Mouse (Mus musculus): ENCODE measurements at regions not wholly inside any gene's neighbourhood (a gene's known extent, or its start where the extent isn't known, plus 50 kb on each side); places are given as distances from the start of the nearest gene placed in this dataset.

DNA sequence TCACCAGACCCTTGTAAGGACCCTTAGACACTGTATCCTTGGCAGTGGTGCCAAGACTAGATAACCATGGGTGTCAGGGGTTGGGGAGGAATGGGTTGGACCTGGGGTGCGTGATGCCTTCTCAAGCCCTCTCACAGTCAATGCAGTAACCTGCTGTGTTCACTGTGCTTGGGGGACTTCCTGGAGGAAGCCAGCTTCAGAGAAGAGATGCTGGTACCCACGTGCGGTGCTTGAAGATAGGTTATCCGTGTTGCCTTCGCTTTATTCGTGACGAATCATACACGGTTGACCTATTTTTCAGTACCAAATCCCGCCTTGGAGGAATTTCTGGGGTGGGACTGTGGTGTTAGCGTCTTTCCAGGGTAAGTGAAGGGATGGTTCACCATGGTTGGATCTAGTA is 138.1 kb upstream of the Rtl1 start:
- Histone ChIP-seq H3K36me3 (peaks cover 61% of the 10 kb centered on the region), H3K27me3 (no peaks in the 10 kb centered on the region), H3K4me2 (no peak overlapping the region), H3K27ac (replicated peaks) (no peak overlapping the region), H3K9me3 (no peaks in the 10 kb centered on the region), H3K4me3 (no peak overlapping the region), H3K4me1 (replicated peaks) (no peaks in the 10 kb centered on the region), H3K9ac (no peak overlapping the region)
- ATAC-seq (ENCODE audit: low FRiP score, low read depth): no peak
- 93% methylated on average over 10 of the region's 10 CpGs for WGBS

DNA sequence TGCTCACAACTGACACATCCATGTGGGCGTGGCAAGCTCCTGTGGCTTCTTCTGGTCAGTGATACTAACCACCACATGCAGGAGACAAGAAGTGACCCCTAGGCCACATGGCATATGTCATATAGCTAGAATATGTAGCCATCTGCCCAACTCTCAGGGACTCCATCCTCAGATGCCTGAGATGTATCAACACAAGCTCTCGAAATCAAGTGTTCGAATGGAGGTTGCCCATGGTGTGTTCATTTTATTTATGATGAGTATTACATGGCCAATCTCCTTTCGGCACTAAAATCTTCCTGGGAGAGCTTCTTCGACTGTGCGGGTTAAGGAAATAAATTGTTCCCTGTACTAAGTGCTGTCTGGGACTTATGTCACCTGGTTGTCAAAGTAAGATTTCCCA is 138.8 kb upstream of the Rtl1 start:
- ATAC-seq (ENCODE audit: low FRiP score, low read depth): no peak
- no peak overlapping the region for H3K27ac ChIP-seq (replicated peaks)
- no peaks in the 10 kb centered on the region for H3K27me3 ChIP-seq
- no peak overlapping the region for H3K4me3 ChIP-seq
- peaks cover 56% of the 10 kb centered on the region for H3K36me3 ChIP-seq
- H3K9me3 ChIP-seq: no peaks in the 10 kb centered on the region
- H3K4me1 ChIP-seq (replicated peaks): no peaks in the 10 kb centered on the region
- no peak overlapping the region for H3K4me2 ChIP-seq
- WGBS: 95% methylated on average over 6 of the region's 6 CpGs
- no peak overlapping the region for H3K9ac ChIP-seq

DNA sequence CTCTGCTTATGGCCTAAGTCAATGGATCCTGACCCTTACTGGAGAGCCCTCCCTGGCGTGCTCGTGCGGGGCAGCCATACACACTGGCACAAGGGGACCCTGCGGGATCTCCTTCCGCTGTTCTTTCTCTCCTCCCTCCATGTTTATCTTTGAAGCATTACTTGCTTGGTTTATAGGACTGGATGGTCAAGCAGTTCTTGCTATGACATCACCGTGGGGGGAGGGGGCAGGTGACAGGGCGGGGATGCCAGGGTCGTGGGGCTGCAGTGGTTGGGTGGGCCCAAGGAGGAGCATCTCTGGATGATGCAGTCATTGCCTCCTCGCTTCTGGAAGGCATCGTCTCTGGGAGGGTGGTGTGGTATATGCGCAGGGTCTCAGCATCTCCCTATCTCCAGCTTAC is 142.4 kb upstream of the Rtl1 start:
- H3K27me3 ChIP-seq: no peaks in the 10 kb centered on the region
- peaks cover 37% of the 10 kb centered on the region for H3K36me3 ChIP-seq
- H3K9ac ChIP-seq: no peak overlapping the region
- no peak overlapping the region for H3K4me2 ChIP-seq
- H3K4me3 ChIP-seq: no peak overlapping the region
- no peak overlapping the region for H3K27ac ChIP-seq (replicated peaks)
- ATAC-seq (ENCODE audit: low FRiP score, low read depth): no peak
- peaks cover 23% of the 10 kb centered on the region for H3K4me1 ChIP-seq (replicated peaks)
- H3K9me3 ChIP-seq: no peaks in the 10 kb centered on the region
- WGBS: 94% methylated on average over 11 of the region's 11 CpGs

DNA sequence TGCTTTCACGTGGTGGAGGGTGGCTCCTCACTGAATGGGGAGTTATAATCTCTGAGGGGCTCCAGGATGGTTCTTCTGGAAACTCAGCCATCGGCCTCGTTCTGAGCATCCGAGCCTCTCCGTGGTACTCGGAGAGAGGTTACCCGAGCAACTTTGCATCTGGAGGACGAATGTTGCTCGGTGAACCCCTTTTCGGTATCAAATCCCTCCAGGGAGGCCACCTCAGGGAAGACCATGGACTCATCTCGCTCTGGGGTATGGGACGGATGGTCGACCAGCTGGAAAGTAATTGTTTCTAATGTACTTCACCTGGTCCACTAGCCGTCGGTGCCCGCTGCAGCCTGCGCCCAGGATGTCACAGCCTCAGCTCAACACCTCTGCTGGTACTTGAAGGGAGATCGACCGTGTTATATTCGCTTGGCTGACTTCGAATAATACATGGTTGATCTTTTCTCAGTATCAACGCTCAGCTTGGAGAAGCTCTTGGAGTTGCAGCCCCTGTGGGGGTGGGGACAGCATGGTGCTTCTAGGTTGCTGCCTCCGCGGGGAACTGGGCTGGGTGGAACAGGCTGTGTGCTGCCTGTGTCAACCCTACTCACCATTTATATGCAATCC is 143.0 kb upstream of the Rtl1 start:
- 82% methylated on average over 24 of the region's 24 CpGs for WGBS
- Histone ChIP-seq H3K9ac (no peak overlapping the region), H3K9me3 (no peaks in the 10 kb centered on the region), H3K27ac (replicated peaks) (no peak overlapping the region), H3K27me3 (no peaks in the 10 kb centered on the region), H3K4me3 (no peak overlapping the region), H3K4me1 (replicated peaks) (peaks cover 26% of the 10 kb centered on the region), H3K36me3 (peaks cover 34% of the 10 kb centered on the region), H3K4me2 (no peak overlapping the region)
- no peak for ATAC-seq (ENCODE audit: low FRiP score, low read depth)

- no peak overlapping the region for H3K27ac ChIP-seq (replicated peaks)
- H3K4me2 ChIP-seq: no peak overlapping the region
- WGBS: 95% methylated on average over 4 of the region's 4 CpGs
- H3K9me3 ChIP-seq: no peaks in the 10 kb centered on the region
- H3K9ac ChIP-seq: no peak overlapping the region
- no peak for ATAC-seq (ENCODE audit: low FRiP score, low read depth)
- H3K4me1 ChIP-seq (replicated peaks): peaks cover 33% of the 10 kb centered on the region
- no peak overlapping the region for H3K4me3 ChIP-seq
- peaks cover 25% of the 10 kb centered on the region; the same call in 1 of the 2 replicates for H3K36me3 ChIP-seq
- H3K27me3 ChIP-seq: no peaks in the 10 kb centered on the region
Observed at GRCm38 (mm10) chr12:109744186-109744585, 144.1 kb upstream of the Rtl1 start.

DNA sequence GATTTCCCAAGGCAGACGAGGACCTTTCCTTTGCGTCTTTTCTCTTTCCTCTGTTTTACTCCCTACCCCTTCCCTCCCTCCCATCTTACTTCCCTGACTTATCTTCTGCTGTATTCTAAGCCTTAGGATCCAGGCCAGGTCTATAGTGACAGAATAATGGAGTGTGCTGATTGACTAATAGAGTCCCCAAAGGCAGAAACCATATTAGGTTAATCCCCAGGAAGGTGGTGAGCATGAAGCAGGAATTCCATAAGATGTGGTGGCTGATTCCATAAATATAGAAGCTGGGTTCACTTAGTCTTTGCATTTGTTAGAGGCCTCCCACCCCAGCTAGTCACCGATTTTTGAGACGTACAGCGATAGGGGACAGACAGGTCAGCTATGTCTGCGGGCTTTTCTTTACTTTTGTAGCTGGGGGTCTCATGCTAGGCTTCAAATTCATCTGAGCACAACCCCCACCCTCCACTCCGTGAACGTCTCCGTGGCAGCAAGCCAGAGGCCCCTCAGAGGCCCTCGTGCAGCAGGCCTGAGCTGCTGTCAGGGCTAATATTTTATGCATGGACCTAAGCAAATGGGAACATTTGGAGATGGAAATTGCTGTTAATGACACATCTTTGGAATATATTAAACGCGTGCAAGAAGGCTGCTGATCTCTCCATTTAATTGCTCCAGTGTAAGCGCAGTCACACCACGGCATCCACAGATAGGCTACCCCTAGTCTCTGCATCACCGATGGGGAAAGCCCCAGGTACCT is 145.8 kb upstream of the Rtl1 start:
- Histone ChIP-seq H3K9ac (no peak overlapping the region), H3K4me1 (replicated peaks) (peaks cover 46% of the 10 kb centered on the region), H3K9me3 (no peaks in the 10 kb centered on the region), H3K4me2 (no peak overlapping the region), H3K27me3 (no peaks in the 10 kb centered on the region), H3K36me3 (peaks cover 13% of the 10 kb centered on the region; the same call in 1 of the 2 replicates), H3K4me3 (no peak overlapping the region), H3K27ac (replicated peaks) (peak overlapping the region; percentile 66)
- 22% methylated on average over 15 of the region's 15 CpGs for WGBS
- ATAC-seq (ENCODE audit: low FRiP score, low read depth): no peak

DNA sequence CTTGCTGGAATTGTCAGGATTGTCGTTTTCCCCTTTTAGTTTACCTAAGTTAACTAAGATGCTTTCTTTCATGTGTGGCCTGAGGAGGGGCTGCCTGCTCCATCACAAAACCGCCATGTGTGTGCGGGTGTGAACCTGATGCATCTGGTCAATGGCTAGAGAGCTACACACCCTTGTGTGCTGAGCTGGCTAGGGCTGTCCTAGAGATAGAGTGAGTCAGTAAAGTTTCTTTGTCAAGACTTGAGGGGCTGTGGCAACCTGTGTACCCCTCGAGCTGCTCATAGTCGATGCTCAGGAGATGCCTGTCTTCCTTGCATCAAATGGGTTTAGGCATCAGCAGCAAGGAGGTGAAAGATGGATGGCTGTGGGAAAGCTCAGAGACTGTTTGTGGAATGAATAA is 147.1 kb upstream of the Rtl1 start:
- no peak for ATAC-seq (ENCODE audit: low FRiP score, low read depth)
- Histone ChIP-seq H3K9ac (no peak overlapping the region), H3K4me3 (no peak overlapping the region), H3K9me3 (no peaks in the 10 kb centered on the region), H3K27me3 (no peaks in the 10 kb centered on the region), H3K27ac (replicated peaks) (no peak overlapping the region), H3K4me1 (replicated peaks) (peaks cover 46% of the 10 kb centered on the region), H3K4me2 (no peak overlapping the region), H3K36me3 (peaks cover 11% of the 10 kb centered on the region; the same call in 1 of the 2 replicates)
- WGBS: 66% methylated on average over 5 of the region's 5 CpGs

DNA sequence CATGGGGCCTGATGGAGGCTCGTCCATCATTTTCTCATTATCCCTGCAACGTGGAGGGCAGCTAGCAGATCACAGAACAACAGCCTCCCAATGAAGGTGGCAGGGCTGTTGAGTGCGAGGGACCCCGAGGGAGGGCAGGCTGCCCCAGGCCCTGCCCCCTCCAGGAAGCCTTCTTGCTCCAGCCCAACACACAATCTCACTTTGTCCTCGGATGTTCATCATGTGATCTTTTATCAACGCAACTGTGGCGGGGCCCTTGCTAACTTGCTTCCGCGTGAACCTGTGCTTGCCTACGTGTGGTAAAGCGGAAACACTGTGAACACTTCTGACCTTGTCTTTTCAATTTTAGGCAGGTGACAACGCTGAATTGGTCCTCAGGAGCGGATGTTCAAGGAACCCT is 147.6 kb upstream of the Rtl1 start:
- Histone ChIP-seq H3K36me3 (0 out of 2 replicates have a peak, but pooled peaks cover 5% of the 10 kb centered on the region), H3K4me2 (no peak overlapping the region), H3K4me3 (no peak overlapping the region), H3K27ac (replicated peaks) (no peak overlapping the region), H3K27me3 (no peaks in the 10 kb centered on the region), H3K9me3 (no peaks in the 10 kb centered on the region), H3K9ac (no peak overlapping the region), H3K4me1 (replicated peaks) (peaks cover 46% of the 10 kb centered on the region)
- 62% methylated on average over 13 of the region's 13 CpGs for WGBS
- no peak for ATAC-seq (ENCODE audit: low FRiP score, low read depth)

- H3K27me3 ChIP-seq: no peaks in the 10 kb centered on the region
- H3K9me3 ChIP-seq: no peaks in the 10 kb centered on the region
- 61% methylated on average over 12 of the region's 12 CpGs for WGBS
- 0 out of 2 replicates have a peak, but pooled peaks cover 2% of the 10 kb centered on the region for H3K36me3 ChIP-seq
- no peak overlapping the region for H3K9ac ChIP-seq
- H3K4me3 ChIP-seq: no peak overlapping the region
- no peak overlapping the region for H3K4me2 ChIP-seq
- no peak for ATAC-seq (ENCODE audit: low FRiP score, low read depth)
- peak overlapping the region; percentile 10; the same call in 1 of the 2 replicates for H3K27ac ChIP-seq (replicated peaks)
- peaks cover 46% of the 10 kb centered on the region for H3K4me1 ChIP-seq (replicated peaks)
Observed at GRCm38 (mm10) chr12:109748326-109749059, 148.4 kb upstream of the Rtl1 start.

DNA sequence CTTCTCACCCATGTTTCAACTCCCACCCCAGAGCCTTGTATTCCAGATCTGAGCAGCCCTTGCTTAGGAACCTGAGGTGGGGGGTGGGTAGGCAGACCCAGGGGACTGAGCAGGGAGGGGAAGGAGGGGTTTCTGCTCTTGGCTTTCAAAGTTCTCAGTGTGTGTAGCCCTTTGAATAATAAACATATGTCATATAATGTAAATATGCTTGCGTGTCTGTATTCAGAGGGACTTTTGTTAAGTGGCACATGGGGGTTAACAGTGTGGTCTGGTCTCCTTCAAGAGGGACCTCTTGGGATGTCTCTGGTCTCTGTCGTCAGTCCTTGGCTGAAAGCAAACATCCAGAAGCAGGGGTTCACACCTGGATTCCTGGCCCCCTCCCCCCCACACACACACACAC is 149.1 kb upstream of the Rtl1 start:
- ATAC-seq (ENCODE audit: low FRiP score, low read depth): no peak
- Histone ChIP-seq H3K9ac (peak overlapping the region; percentile 6; the same call in 1 of the 2 replicates), H3K4me1 (replicated peaks) (peaks cover 46% of the 10 kb centered on the region), H3K4me3 (no peak overlapping the region), H3K27ac (replicated peaks) (peak overlapping the region; percentile 51; the same call in 1 of the 2 replicates), H3K27me3 (no peaks in the 10 kb centered on the region), H3K36me3 (0 out of 2 replicates have a peak, but pooled peaks cover 2% of the 10 kb centered on the region), H3K4me2 (peak overlapping the region; percentile 52), H3K9me3 (no peaks in the 10 kb centered on the region)
- WGBS: 20% methylated on average over 2 of the region's 2 CpGs

- Histone ChIP-seq H3K4me1 (replicated peaks) (peaks cover 46% of the 10 kb centered on the region), H3K9me3 (no peaks in the 10 kb centered on the region)
- 6% methylated on average over 14 of the region's 14 CpGs for WGBS
Observed at GRCm38 (mm10) chr12:109749711-109750243, 149.6 kb upstream of the Rtl1 start.

GRCm38 (mm10) chr12:109754986-109755385 is 154.9 kb upstream of the Rtl1 start:
- H3K4me2 ChIP-seq: no peak overlapping the region
- no peak for ATAC-seq (ENCODE audit: low FRiP score, low read depth)

More at GRCm38 (mm10) chr12:109749711-109750243, 149.6 kb upstream of the Rtl1 start:
- H3K27me3 ChIP-seq: no peaks in the 10 kb centered on the region
- peak overlapping the region; percentile 6; the same call in 1 of the 2 replicates for H3K9ac ChIP-seq
- H3K4me2 ChIP-seq: peak overlapping the region; percentile 52
- peak overlapping the region; percentile 51 for H3K27ac ChIP-seq (replicated peaks)
- H3K4me3 ChIP-seq: peak overlapping the region; percentile 16
- H3K36me3 ChIP-seq: 0 out of 2 replicates have a peak, but pooled peaks cover 2% of the 10 kb centered on the region
- ATAC-seq (ENCODE audit: low FRiP score, low read depth): peak; percentile 73

More at GRCm38 (mm10) chr12:109754986-109755385, 154.9 kb upstream of the Rtl1 start:
- Histone ChIP-seq H3K27ac (replicated peaks) (no peak overlapping the region), H3K36me3 (no peaks in the 10 kb centered on the region), H3K9ac (no peak overlapping the region), H3K4me3 (no peak overlapping the region), H3K9me3 (no peaks in the 10 kb centered on the region), H3K27me3 (no peaks in the 10 kb centered on the region), H3K4me1 (replicated peaks) (peaks cover 5% of the 10 kb centered on the region)
- WGBS: 65% methylated on average over 7 of the region's 7 CpGs

Data from hindbrain, embryonic 15.5 days (tissue).